Mouse (Mus musculus) gonadal fat pad, adult 2 months (tissue): Measurements from ENCODE around the gene Stpg3. TPM values are rescaled to one million over a fixed set of nuclear protein-coding genes. Genes with fewer than 3 reads are reported as not detected.
A peak's percentile ranks its signal among the peaks of the same experiment; 100 is the strongest.
"Not testable (repeated sequence)": the region's sequence is repeated elsewhere in the genome, so short reads cannot be mapped to it uniquely, and the experiment has no call there.

Experiments
- DNase-seq: peaks from one replicate; pipeline ENCODE4 v3.0.0-alpha.2; 2012; ENCODE audit warnings: low read depth
- polyA plus RNA-seq: library from polyadenylated mRNA; depleted of rRNA; stranded (reverse); fragments of >200 nt; gene quantifications from 2 replicates; pipeline ENCODE4 v1.2.3, GENCODE M21; 2012; rRNA removed

The Stpg3 gene
- 0.74 and 0.93 TPM in 2 replicates for polyA plus RNA-seq

DNA sequence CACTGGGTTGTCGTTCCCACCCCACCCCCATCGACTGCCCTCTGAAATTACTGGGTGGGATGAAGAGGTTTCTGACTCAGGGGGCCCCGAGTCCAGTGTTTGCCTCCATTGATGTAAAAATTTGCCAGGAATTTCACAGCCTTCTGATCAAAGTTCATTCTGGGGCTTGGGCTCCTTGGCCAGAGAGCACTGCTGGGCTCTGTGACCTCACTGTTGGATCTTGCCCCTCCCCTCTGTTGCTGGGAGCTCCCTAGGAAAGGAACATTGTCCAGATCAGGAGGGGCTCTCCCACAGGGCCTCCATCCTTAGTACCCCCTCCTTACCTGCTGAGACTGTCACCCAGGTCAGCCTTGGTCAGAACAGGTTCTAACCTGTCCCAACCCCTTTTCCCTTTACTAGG lies at the start of gene Stpg3:
Stpg3 (minus strand) TSS at position 194 of the 400 bp plus-strand sequence.
- DNase-seq: no peak

DNA sequence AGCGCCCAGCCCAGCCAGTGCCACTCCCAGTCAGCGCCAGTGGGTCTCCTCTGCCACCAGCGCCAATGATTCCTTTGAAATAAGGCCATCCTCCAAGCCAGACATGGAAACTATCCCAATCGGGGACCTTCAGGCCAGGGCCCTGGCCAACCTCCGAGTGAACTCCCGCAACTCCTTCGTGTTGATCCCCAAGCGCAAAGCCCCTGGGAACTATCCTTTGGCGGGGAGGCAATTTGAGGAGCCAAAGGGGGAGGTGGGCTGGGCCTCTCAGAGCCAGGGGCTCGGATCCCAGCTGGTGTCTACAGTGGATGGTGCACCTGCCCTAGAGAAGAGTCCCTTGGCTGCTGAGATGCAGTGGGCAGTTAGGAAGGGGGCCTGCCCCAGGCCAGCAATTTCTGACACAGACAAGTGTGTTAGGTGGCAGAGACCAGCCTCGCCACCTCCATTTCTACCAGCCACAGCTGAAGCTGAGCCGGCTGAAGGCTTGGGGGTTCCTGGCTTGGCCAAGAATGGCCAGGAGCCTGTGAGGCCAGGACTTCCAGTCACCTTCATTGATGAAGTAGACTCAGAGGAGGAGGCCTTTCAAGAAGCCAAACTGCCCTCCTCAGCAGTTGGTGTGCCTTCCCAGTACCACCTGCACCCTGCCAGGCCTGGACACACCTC lies 49.3 kb upstream of the Stpg3 start:
- DNase-seq: no peak

DNA sequence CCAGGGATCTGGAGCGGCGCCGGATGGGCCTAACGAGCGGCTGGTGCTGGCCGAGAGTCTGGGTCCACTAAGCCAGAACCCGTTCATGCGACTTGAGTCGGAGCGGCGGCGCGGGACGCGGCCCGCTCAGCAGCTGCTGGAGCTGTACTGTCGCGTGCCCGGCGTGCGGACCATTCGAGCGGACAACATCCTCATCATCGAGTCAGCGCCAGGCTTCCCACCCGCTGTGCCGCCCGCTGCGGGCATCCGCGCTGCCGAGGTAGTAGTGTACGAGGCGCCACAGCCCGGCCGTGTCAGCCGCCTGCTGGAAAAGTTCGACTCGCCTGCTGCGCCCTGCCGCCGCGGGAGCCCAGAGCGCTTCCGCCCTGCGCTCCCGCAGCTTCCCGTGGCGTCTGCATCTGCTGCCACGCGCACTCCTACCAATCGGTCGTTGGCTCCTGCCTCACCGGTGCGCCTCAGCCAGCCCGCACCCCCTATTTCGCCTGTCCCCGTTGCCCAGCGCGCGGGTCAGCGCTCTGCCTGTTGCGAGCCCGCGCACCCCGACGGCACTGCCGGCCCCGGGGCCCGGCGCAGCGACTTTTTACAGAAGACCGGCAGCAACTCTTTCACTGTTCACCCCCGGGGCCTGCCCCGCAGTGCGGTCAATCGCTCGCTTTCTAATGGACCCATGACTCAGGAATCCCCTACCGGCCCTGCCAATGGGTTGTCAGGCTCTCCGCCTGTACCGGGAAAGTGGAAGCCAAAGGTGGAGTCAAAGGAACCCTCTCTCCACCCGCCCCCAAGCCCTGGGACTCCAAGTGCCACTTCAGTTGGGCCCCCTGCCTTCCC lies 48.6 kb upstream of the Stpg3 start:
- no peak for DNase-seq

DNA sequence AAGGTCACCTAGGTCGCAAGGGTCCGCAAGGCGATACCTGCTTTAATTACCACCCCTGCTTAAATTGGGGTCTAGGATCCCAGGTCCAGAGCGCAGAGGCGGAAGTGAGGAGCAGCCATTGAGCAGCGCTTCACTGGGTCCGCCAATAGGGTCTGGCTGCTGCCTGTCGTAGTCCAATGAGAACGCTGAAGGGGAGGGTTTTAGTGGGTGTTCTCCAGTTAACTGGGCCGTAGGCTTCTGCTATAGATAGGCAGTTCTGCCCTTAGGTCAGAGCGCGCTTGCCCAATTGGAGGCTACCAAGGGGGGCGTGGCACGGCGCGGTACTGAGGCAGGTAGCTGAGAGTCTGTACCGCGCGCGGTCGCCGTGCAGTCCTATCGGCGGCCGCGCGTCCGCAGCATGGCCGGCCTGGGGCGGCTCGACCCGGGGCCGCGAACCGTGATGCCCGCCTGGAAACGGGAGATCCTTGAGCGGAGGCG lies 47.9 kb upstream of the Stpg3 start, which contains the start of gene Tprn:
Tprn (plus strand) TSS at position 328 of the 477 bp plus-strand sequence.
- peak; percentile 90 for DNase-seq

DNA sequence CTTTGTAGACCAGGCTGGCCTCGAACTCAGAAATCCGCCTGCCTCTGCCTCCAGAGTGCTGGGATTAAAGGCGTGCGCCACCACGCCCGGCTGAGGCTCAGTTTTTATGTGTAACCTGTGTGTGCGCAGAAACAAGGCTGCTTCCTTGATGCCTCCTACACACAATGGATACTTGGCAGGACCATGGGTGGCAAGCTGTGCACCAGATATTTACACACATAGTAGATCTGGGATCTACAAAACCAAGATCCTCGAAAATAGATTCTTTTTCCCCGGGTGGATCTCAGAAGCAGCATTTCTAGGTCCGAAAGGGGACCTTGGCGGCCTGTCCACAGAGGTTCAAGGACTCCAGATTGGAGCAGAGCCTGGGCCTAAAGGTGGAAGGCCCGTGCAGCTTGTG lies 47.4 kb upstream of the Stpg3 start:
- DNase-seq: no peak

DNA sequence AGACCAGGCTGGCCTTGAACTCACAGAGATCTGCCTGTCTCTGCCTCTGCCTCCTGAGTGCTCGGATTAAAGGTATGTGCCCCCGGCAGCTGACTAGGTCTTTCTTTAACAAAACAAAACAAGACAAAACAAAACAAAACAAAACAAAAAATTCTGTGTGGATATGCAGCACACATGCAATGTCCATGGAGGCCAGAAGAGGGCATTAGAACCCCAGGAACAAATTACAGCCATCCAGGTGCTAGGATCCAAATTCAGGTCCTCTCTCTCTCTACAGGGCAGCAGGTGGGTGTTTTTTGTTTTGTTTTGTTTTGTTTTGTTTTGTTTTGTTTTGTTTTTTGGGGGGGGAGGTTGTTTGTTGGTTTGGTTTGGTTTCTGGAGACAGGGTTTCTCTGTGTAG lies 44.5 kb upstream of the Stpg3 start:
- no peak for DNase-seq

DNA sequence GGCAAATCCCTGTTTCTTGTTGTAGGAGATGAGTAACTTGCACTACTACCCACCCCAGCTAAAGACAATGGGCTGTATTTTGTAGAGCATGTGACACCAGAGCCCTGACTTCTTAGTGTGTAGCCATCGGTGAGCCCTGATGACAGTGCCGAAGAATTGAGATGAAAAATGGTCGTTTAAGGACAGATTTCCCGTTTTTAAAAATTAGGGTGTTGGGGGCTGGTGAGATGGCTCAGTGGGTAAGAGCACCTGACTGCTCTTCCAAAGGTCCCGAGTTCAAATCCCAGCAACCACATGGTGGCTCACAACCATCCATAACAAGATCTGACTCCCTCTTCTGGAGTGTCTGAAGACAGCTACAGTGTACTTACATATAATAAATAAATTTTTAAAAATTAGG lies 42.8 kb upstream of the Stpg3 start:
- not testable (repeated sequence) for DNase-seq

DNA sequence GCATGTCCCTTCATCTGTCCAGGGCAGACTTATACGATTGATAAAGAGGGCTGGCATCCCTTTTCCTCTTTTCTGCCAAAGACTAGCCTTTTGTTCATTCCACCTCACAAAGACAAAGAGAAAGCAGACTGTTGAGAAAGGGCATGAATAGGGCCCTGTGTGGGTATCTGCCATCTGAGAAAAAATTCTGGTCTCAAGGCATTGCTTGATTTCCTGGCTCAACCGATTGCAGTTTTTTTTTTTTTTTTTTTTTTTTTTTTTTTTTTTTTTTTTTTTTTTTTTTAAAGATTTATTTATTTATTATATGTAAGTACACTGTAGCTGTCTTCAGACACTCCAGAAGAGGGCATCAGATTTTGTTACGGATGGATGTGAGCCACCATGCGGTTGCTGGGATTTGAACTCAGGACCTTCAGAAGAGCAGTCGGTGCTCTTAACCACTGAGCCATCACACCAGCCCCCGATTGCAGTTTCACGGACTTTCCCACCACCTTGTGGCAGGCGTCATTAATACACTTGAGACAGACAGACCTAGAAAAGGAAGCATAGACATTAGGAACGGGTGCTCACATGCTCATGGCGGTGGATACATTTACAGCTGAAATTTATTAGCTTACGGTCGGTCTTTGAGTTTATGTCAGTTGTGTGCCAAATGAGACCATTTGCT lies 42.1 kb upstream of the Stpg3 start:
- not testable (repeated sequence) for DNase-seq

DNA sequence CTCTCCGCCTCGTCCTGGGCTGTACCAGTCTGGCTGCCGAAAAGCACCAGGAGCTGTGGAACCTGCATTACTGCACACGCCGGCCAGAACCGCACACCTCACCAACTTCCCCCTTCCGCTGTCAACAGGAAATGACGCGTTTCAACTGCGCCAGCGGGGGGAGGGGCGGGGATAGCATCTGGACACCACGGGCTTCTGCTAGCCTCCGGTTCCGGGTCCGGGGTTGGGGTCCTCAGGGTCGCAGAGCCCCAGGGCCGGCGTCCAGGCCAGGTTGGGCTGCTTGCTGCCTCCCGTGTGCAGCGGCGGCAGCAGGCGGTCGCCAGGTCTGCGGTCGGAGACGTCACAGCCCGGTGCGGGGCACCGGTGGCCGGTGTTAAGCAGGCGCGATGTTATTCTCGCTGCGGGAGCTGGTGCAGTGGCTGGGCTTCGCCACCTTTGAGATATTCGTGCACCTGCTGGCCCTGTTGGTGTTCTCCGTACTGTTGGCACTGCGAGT lies 40.9 kb upstream of the Stpg3 start, which contains the start of gene Tmem203:
Tmem203 (plus strand) TSS at position 156 of the 496 bp plus-strand sequence.
- DNase-seq: no peak

DNA sequence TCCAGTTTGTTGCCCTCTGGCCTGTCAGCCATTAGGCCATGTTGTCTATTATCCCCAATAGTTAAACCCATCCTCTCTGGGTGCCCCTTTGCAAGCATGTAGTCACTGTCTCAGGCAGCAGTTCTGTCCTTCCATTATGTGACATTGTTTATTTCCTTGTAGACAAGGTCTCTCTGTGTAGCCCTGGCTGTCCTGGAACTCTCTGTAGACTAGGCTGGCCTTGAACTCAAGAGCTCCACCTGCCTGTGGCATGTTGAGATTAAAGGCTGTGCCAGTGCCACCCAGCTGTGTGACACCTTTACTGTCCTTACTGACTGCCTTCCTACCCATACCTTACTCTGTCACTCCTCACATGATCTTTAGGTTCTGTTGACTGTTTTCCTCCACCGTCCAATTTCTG lies 37.9 kb upstream of the Stpg3 start:
- DNase-seq: no peak

DNA sequence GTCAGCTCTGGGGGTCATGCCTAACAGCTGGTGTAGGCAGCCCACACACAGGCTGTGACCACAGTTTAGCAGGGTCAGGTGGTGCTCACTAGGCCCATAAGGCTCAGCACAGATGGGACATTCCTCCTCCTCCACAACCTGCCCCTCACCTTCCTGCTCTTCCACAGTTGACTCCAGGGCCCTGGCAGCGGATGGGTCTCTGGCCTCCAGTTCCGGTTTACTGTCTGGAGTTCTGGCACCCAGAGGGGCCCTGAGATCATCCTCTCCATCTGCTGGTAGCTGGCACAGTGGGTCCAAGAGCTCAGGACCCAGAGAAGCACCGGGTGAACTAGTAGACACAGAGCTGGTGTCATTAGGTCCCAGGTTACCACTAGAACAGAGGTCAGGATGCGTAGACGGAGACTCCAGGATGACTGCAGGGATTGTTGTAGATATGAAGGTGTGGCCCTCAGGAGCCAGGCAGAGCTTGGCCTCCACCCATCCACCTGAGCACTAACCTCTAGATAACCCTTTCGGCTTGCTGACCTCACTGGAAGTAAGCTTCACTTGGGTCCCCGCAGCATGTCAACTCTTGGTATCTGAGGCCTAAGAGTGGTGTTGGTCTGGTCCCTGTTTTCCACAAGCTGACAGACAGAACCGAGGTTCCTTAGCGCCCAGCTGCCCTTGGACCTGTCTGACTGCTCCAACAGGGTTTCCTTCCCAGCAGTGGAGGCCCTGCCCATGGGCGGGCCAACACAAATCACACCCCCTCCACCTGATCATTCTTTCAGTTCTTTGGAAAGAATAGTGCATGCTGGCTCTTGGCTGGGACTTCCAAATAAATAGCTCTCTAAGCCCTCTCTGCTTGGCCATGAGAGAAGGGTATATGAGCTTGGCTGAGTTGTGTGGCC lies 32.0 kb upstream of the Stpg3 start, which contains the start of gene AL732309.1:
AL732309.1 (minus strand) TSS at position 681 of the 890 bp plus-strand sequence.
- DNase-seq: no peak

DNA sequence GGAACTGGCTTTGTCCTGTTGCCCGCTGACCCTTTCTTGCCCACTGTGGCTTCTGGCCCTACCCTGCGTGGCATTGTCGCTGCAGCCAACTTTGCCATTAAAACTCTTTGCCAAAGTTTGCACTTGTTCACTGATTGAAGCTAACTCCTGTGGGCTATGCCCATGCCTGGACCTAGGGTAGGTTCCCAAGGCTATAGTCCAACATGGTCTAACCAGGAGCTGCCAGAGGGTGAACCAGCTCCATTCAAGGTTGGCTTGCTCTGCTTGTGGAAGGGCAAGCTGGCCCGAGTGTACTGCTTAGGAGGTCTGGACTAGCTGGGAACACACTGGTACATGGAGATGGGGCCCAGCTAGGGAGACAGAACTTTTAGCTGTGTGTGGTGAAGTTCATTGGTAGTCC lies 29.7 kb upstream of the Stpg3 start:
- DNase-seq: no peak

DNA sequence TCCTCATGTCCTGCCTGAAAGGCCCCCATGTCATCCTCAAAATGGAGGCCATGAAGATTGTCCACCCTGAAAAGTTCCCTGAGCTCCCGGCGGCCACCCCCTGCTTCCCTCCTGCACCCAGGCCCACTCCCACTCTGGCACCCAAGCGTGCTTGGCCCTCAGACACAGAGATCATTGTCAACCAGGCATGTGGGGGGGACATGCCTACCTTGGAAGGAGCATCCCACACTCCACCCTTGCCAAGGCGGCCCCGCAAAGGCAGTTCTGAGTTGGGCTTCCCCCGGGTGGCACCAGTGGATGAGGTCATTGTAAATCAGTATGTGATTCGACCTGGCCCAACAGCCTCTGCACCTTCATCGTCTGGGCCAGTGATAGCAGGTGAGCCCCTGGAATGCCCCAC lies 28.9 kb upstream of the Stpg3 start:
- DNase-seq: no peak

DNA sequence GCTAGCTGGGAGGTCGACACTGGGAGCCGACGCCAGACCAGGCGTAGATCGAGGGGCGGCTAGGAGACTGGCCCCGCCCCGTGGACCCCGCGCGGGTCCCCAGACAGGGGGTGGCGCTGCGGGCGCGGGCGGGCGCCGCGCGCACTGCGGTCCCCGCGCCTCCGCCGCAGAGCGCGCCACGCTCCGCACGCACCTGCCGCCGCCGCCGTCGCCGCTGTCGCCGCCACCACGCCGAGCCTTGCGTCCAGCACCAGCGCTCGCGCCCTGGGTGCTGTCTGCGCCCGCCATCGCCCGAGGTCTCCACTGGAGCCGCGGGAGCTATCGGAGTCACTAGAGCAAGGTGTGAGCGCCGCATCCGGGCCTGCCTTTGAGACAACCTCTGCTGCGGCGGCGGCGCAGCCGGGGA lies 27.7 kb upstream of the Stpg3 start, which contains the start of the genes Rnf208 and Cysrt1:
Rnf208 (plus strand) TSS at position 155 of the 406 bp plus-strand sequence.
Cysrt1 (minus strand) TSS at position 352 of the 406 bp plus-strand sequence.
- no peak for DNase-seq

DNA sequence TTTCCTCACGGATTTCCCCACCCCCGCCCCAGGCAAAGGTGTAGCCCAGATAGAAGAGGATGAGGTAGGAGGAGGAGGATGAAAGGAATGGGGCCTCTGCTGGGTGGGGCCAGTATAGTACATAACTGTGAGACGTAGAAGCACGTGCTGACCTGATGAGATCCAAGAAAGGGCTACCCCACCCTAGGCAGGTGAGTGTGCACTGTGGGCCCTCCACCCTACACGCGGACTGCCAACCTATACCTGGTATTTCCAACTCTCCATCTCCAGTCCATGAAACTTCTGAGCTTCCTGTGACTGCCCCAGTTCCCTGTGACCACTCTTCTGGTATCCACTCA lies 27.0 kb upstream of the Stpg3 start:
- no peak for DNase-seq

DNA sequence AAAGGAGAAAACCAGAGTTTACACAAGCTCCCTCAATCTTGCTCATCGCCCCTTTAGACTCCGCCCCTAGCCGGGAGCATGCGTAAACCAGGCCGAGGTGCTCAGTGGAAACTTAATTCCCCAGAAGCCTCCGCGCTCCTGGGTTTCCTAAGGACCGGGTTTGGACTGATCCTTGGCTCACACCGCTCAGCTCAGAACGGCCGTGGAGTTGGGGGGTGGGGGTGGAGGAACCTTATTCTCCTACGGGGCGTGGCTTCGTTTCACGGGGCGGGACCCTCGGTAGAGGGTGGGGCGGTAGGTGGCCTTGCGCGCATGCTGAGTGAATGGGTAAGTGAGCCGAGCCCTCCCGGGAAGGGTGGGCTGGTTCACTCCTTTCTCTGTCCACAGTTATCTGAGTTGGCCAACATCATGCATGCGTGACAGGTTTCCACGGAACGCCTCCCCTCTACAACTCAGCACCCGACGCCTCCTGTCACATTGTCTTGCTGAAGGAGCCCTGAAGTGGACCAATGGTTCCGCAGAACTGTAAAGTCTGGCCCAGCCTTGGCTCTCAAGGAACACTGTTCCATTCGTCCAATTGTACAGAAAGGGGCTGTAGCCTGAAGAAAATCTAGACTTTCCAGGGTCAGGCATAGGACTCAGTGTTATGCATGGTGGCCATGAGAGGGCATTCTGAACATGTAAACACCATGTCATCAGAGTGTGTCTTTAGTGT lies 26.4 kb upstream of the Stpg3 start:
- DNase-seq: no peak

DNA sequence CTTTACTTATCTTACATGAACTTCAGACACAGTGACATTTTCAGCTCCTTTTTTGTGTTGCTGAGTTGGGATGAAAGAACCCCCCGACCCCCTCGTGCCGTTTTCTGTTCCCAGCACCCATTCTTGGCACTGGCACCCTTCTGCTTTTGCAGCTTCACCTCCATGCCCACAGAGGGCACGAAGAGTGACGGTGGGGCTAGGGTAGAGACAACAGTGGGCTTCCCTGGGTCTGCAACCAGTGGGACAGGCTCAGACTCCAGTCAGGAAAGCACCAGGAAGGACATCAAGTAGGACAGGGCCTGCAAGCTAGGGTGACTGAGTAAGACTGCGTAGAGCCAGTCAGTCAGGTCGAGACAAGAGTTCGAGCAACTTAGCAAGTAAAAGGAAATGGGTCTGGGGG lies 25.9 kb upstream of the Stpg3 start:
- DNase-seq: no peak

DNA sequence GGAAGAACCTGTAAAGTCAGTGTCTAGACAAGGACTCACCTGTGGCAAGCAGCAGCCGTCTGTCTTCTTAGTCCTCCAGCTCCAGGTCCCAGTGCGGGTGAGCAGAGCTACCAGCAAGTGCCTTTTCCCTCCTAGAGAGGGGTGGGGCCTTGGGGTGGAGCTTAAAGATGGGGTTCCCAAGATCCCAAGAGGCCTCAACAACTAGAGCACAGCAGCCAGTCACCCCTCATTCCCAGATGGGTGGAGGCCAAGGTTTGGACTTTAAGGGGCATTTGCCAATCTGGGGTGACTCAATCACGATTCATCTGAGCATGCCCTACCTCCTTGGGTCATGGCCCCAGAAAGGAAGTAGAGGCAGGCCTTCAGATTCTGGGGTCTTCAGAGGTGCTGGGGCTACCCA lies 25.3 kb upstream of the Stpg3 start:
- no peak for DNase-seq

DNA sequence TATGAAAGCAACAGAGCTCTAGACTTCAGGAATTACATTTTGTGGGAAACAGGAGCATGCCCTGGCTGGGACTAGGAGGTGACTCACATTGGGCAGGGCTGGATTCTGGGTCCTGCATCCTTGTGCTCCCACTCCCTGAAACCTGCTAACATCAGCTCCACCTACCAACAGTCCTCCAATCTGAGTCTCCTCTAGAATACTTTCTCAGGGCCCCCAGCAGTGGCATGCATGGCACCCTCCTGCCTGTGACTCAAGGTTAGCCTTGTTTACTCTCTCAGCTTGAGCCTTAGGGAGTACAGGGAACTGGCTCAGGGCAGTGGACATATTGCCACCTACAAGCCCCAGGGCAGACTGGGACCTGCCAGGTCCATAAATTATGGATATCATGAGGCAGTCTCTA lies 23.7 kb upstream of the Stpg3 start:
- no peak for DNase-seq

DNA sequence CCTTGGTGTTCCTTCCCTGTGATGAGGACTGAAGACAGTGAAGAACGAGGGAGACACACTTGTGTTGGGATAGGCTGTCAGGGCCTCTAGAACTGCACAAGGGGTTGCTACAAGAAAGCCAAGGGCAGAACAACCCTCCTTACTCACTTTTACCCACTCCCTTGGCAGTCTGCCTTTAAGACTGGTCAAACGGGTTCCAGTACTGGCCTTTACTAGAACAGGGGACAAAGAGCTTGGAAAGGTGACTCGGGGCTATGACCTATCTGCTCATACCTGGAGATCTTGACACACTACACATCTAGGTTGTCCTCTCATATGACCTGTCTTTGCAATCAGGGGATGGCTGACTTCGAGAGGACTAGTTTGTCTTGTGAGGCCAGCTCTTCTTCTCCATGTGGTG lies 23.1 kb upstream of the Stpg3 start:
- DNase-seq: no peak
